Mouse (Mus musculus) right cerebral cortex, postnatal 10 days (tissue): ENCODE data around the gene Olfr1537.

Experiments
- DNase-seq, 2 experiments: peaks; one replicate each; pipeline ENCODE4 v3.0.0; 2021; ENCODE audit warnings: low spot score in 2 of 2

Olfr1537 gene

GRCm38 (mm10) chr9:39249894-39250293, at the start of gene Olfr1537:
Olfr1537 (minus strand) TSS chr9:39249994.
- no peak for DNase-seq

- no peak for DNase-seq
Observed at GRCm38 (mm10) chr9:39287136-39287535, 37.3 kb upstream of the Olfr1537 start.

- no peak for DNase-seq
Observed at GRCm38 (mm10) chr9:39276718-39277117, 26.9 kb upstream of the Olfr1537 start, which contains the start of gene Olfr945. Olfr945 (minus strand) TSS chr9:39276818.

- DNase-seq: no peak
Observed at GRCm38 (mm10) chr9:39201620-39202019, 48.2 kb downstream of the Olfr1537 start, which contains the start of gene Olfr944. Olfr944 (plus strand) TSS chr9:39201920.
